Mouse (Mus musculus) kidney, adult 2 months (tissue): Measurements from ENCODE around the gene Klhl2.

Experiments
- CTCF ChIP-seq: fragments of 200-500 bp; conservative IDR thresholded peaks from 2 replicates; pipeline ENCODE4 v1.5.1; 2011; ENCODE audit warnings: low read depth, mild to moderate bottlenecking, control low read depth, low read length, moderate library complexity, mixed read lengths; ENCODE audit not compliant: insufficient read depth, insufficient read length
- POLR2A ChIP-seq: fragments of 200-500 bp; IDR thresholded peaks from one replicate; pipeline ENCODE4 v1.6.1; 2011; ENCODE audit warnings: low read depth, low read length, control low read depth

DNA sequence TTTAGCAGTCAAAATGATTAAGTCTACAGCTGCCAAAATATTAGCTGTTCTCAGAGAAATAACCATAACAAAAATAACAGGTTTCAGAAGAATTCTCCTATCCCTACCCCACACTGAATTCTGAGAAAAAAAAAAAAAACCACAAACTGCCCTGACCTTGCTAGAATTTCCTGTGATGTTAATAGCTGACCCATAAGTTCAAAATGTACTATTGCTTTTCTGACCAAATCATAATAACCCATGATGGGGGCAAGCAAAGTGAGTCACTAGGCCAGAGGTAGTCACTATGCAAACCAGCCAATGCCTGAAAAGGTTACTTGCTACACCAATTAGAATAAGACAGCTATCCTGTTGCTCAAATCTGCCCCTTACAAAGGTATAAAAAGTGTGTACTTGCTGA lies 142.3 kb downstream of the Klhl2 start:
- TF ChIP-seq POLR2A (no peak), CTCF (no peak)
